Mouse (Mus musculus) right cerebral cortex, postnatal 25 days (tissue): ENCODE data around the gene Elmo3.

Source experiments
- DNase-seq: peaks from one replicate; pipeline ENCODE4 v3.0.0; 2022

The Elmo3 gene

GRCm38 (mm10) chr8:105330325-105330724 lies 24.9 kb downstream of the Elmo3 start:
- no peak for DNase-seq

GRCm38 (mm10) chr8:105331469-105331868 lies 26.1 kb downstream of the Elmo3 start:
- no peak for DNase-seq

GRCm38 (mm10) chr8:105331931-105332330 lies 26.5 kb downstream of the Elmo3 start:
- DNase-seq, result no peak

- no peak for DNase-seq
Measured at GRCm38 (mm10) chr8:105332523-105332922, 27.1 kb downstream of the Elmo3 start.

- no peak for DNase-seq
Measured at GRCm38 (mm10) chr8:105336373-105337130, 31.2 kb downstream of the Elmo3 start.

GRCm38 (mm10) chr8:105338992-105339391 lies 33.6 kb downstream of the Elmo3 start:
- no peak for DNase-seq

GRCm38 (mm10) chr8:105339886-105340635 lies 34.7 kb downstream of the Elmo3 start:
- no peak for DNase-seq

- no peak for DNase-seq
Measured at GRCm38 (mm10) chr8:105341399-105341798, 36.0 kb downstream of the Elmo3 start.

- no peak for DNase-seq
Measured at GRCm38 (mm10) chr8:105342768-105343167, 37.4 kb downstream of the Elmo3 start.

- DNase-seq, result no peak
Measured at GRCm38 (mm10) chr8:105343791-105344574, 38.6 kb downstream of the Elmo3 start.

- no peak for DNase-seq
Measured at GRCm38 (mm10) chr8:105345061-105345975, 39.9 kb downstream of the Elmo3 start.

- no peak for DNase-seq
Measured at GRCm38 (mm10) chr8:105346611-105347427, 41.4 kb downstream of the Elmo3 start.

GRCm38 (mm10) chr8:105347428-105348221 lies 42.2 kb downstream of the Elmo3 start, which contains the start of gene Fhod1:
Fhod1 (minus strand) TSS chr8:105347953.
- DNase-seq, result peak; percentile 86

- DNase-seq, result peak; percentile 48
Measured at GRCm38 (mm10) chr8:105348450-105349095, 43.2 kb downstream of the Elmo3 start, which contains the start of gene Slc9a5. Slc9a5 (plus strand) TSS chr8:105348843.

GRCm38 (mm10) chr8:105349096-105349771 lies 43.8 kb downstream of the Elmo3 start:
- peak; percentile 61 for DNase-seq

- no peak for DNase-seq
Measured at GRCm38 (mm10) chr8:105350186-105350585, 44.8 kb downstream of the Elmo3 start.

- DNase-seq, result no peak
Measured at GRCm38 (mm10) chr8:105353583-105354135, 48.3 kb downstream of the Elmo3 start.

GRCm38 (mm10) chr8:105354549-105354948 lies 49.1 kb downstream of the Elmo3 start:
- DNase-seq, result no peak
